Mouse (Mus musculus): ENCODE results near the gene Prdm1.

The Prdm1 gene

GRCm38 (mm10) chr10:44493818-44494492 lies 34.3 kb downstream of the Prdm1 start:
- no peak for DNase-seq (ENCODE audit: low read depth in 1 of 2, low spot score in 2 of 2)

DNA sequence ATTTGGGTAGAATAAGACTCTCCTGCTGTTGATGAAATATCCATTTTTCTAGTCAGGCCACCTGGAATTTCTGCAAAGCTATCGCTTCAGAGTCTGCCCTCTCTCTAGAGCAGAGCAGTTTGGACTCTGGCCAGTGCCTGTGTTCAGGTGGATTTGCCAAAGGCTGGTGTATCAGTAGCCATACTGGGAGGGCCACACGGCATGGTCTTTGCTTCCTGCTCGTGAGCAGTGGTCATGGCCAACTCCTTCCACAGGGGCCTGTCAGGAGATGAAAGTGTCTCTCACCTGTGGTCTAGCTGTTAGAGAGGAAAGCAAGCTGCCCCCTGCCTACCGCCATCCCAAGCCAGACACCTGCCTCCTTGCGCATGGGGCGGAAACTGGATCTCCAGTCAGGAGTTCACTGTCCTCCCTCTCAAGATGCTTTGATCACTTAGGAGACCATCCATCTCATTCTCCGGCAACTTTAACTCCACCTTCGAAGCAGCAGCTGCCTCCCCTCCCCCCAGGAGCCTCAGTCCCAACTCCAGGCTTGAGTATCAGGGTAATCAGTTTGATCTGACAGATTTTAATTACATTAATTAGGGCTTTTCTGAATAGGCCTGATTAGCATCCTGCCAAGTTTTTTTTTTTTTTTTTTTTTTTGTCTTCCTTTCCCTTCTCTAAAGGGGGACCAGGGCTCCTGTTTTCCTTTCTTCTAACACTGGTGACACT lies 35.3 kb downstream of the Prdm1 start:
- no peak for DNase-seq (ENCODE audit: low read depth in 1 of 2, low spot score in 2 of 2)

DNA sequence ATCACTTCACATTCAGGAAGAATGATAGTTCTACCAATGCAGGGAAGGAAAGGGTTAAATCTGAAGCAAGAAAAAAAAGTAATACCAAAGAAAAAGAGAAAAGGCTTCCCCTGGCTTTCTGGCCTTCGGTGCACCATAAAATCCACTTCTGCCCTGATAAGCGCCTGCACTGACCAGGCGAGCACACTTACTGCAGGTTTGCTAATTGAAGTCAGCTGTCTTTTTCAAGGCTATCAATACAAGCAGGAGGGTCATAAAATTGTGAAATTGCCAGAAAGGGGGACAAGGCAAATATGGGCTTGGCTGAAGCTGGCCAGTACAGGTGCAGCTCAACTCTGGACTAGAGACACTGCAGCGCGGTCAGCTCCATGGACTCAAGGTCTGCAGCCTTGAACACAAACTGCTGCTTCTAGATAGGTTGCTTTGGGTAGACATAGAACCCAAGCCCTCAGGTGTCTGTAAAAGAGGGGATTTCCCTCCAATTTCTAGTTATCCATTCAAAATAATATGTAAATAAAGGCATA lies 37.3 kb downstream of the Prdm1 start:
- DNase-seq (ENCODE audit: low read depth in 1 of 2, low spot score in 2 of 2), result no peak

- no peak for DNase-seq (ENCODE audit: low read depth in 1 of 2, low spot score in 2 of 2)
Measured at GRCm38 (mm10) chr10:44487132-44487531, 41.2 kb downstream of the Prdm1 start.

GRCm38 (mm10) chr10:44484077-44484476 lies 44.2 kb downstream of the Prdm1 start:
- no peak for DNase-seq (ENCODE audit: low read depth in 1 of 2, low spot score in 2 of 2)

DNA sequence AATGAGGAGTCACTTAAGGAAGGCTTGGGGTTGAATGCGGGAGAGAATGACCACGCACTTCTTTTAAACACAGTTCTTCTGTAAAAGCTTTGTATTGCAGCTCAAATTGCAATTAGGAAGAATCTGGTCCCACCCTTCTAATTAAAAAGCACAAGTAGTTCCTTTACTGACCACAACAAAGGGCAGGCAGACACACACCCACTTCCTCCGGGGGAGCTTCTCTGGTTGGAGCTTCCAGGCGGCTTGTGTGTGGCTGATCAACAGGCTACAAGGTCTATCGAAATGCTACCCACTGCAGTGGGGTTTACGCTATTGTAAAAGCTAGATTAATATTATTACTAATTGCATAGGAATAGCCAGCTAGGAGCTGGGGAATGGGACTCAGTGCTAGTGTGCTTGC lies 45.2 kb downstream of the Prdm1 start:
- DNase-seq (ENCODE audit: low read depth in 1 of 2, low spot score in 2 of 2), result no peak

GRCm38 (mm10) chr10:44481379-44481778 lies 46.9 kb downstream of the Prdm1 start:
- DNase-seq (ENCODE audit: low read depth in 1 of 2, low spot score in 2 of 2), result no peak

DNA sequence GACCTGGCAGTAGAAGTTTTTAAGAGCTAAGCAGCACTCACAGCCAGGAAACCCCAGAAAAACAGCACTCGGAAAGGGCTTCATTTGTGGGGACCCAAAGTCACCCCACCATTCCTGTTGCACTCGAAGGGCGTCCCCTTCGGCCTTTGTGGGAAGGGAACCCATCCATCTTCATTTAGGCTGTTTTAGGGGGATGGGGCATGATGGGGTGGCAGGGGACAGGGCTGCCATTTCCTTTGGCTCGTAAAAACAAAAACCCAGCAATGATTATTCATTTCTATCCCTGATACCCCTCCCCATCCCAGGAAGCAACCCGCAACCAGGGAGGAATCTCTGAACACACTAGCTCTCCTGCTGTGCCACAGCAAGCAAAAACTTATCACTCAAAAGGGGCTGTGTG lies 49.0 kb downstream of the Prdm1 start:
- DNase-seq (ENCODE audit: low read depth in 1 of 2, low spot score in 2 of 2), result no peak

DNA sequence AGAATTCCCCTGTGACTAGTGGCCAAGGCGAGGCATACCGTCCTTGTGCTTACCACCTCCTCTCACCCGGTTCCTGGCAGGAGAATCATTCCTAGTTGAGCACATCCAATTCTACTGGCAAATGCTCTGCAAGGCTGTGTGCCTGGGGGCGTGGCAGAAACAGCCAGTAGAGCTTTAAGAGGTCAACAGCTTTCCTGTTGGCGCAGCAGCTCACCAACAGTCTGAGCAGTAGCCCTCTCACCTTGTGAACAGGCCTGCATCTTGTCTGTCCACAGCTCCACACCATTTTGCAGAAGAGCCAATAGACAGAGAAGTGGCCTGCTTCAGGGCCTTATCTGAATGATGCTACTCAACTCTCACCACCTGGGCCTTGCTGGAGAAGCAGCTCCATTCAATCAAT lies 50.2 kb downstream of the Prdm1 start:
- no peak for DNase-seq (ENCODE audit: low read depth in 1 of 2, low spot score in 2 of 2)

GRCm38 (mm10) chr10:44477240-44477639 lies 51.1 kb downstream of the Prdm1 start:
- DNase-seq (ENCODE audit: low read depth in 1 of 2, low spot score in 2 of 2), result no peak

DNA sequence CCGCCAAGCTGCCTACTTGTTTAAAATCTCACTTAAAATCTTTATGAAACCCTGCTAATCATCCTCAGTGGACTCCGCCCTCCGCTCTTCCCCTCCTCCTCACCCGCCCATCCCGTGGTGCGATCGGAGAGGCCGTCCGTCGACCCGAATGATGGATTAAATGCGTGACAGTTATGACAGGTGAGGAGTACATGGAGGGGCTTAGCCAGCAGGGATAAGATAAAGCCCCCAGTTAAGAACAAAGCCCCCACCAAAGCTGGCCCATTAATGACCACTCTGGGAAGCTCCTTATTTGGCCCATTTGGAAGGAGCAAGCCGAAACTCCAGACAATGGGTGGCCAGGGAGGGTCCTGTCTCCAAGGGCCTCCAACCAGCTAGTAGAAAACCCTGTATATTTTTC lies 51.8 kb downstream of the Prdm1 start:
- DNase-seq (ENCODE audit: low read depth in 1 of 2, low spot score in 2 of 2), result no peak

GRCm38 (mm10) chr10:44475376-44475775 lies 52.9 kb downstream of the Prdm1 start:
- no peak for DNase-seq (ENCODE audit: low read depth in 1 of 2, low spot score in 2 of 2)

DNA sequence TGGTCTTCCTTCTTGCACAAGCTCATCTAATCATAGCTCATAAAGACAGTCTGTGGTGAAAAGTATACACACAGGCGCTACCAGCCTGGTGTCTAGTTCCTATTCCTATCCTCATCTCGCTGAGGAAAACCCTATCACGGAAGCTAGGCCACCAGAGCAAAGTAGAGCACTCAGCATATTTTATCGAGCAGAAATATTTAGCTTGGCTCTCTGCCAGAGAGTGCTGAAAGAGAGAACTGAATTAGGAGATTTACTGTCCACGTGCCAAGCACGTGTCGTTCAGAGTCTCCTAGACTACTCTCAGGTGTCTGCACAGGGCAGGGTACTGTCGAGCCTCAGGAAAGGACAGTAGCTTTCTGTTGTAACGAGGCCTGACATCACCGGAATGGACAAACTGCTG lies 54.0 kb downstream of the Prdm1 start:
- DNase-seq (ENCODE audit: low read depth in 1 of 2, low spot score in 2 of 2), result no peak

DNA sequence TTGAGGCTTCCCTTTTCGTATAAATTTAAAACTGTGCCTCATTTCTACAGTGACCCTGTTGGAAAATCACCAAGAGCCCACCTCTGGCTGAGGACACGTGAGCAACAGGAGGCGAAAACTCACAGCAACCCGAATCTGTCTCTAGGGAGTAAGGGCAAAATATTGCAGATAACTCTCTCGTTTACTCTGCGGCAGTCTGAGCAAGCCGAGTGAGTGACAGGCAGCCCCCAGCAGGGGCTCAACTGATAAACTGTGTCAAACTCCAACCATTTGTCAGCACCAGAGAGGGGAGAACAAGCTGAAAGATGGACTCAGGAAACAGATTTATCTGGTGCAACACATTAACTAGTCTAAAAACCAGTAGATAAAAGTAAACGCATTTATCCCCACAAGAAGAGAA lies 62.7 kb downstream of the Prdm1 start:
- DNase-seq (ENCODE audit: low read depth in 1 of 2, low spot score in 2 of 2), result no peak

GRCm38 (mm10) chr10:44464563-44464962 lies 63.7 kb downstream of the Prdm1 start:
- DNase-seq (ENCODE audit: low read depth in 1 of 2, low spot score in 2 of 2), result no peak

GRCm38 (mm10) chr10:44463856-44464255 lies 64.4 kb downstream of the Prdm1 start:
- DNase-seq (ENCODE audit: low read depth in 1 of 2, low spot score in 2 of 2), result no peak

GRCm38 (mm10) chr10:44462351-44462750 lies 66.0 kb downstream of the Prdm1 start:
- DNase-seq (ENCODE audit: low read depth in 1 of 2, low spot score in 2 of 2), result no peak

GRCm38 (mm10) chr10:44461063-44461462 lies 67.2 kb downstream of the Prdm1 start:
- DNase-seq (ENCODE audit: low read depth in 1 of 2, low spot score in 2 of 2), result no peak

GRCm38 (mm10) chr10:44460095-44460810 lies 68.0 kb downstream of the Prdm1 start:
- DNase-seq (ENCODE audit: low read depth in 1 of 2, low spot score in 2 of 2), result peak in 1 of 2 experiments; percentile 36

DNA sequence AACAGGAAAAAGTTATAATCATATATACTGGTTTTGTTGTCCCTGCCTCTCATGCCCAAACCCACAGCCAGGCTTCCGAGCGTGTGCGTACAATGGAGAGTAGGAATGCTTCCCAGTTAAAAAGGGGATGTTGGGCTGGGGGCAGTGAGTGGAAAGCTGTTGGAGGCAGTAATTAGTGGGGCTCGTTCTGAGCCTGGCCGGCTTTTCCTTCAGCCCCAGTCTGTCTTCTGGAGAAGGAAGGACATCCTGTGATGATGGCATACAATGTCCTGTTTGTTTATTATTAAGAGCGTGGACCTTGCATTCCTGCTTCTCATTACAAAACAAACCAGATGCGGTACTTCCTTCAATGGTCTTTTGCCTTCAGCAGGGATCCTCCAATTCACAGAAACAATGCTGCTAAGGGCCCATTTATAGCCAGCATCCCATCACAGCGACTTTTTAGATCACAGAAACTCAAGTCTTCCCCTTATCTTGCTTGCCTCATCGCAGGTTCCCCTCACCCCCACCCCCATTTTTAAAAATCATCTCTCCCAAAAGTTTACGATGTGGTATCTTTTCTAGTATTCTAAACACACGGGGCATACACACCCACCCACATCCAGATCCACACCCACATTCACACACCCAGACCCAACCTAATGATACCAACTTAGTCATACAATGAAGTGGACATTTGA lies 68.8 kb downstream of the Prdm1 start:
- no peak for DNase-seq (ENCODE audit: low read depth in 1 of 2, low spot score in 2 of 2)

DNA sequence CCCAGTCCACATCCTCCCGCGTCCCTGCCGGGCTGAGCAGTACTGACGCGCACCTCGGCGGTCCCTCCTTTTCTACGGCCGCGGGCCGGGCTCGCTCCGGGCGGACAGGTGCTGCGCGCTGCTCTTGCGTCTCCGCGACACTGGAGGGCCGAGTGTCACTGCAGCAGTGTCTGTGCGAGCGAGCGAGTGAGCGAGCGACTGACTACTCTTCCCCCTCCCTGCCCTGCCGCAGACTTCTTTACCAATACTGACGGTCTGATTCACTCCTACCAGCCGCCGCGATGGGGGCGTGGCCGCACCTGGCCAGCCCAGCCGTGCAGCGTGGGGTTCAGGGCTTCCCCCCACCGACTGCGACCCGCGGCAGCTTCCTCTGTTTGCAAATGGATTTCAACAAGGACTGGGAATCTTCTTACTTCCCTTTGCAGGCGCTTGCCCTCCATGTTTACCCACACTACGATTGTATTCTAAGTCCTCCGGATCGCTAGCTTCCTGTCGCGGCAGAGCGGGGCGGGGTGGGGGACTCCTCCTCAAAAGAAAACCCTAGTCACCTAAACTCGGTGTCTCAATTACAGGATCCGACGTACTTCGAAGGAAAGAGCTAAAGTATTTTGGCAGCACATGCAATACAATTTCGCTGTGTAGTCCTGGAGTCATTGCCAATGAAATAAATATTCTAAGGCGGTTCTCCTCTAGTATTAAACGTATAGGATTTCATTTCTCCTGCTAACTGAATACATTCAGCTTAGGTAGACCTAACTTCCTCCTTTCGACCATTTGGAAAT lies 69.6 kb downstream of the Prdm1 start:
- DNase-seq (ENCODE audit: low read depth in 1 of 2, low spot score in 2 of 2), result peak in 1 of 2 experiments; percentile 56
